Mouse (Mus musculus) Patski (cell line): Measurements from ENCODE around the gene Supt3. TPM values are rescaled to one million over a fixed set of nuclear protein-coding genes. Genes with fewer than 3 reads are reported as not detected.

Experiments used
- ATAC-seq: fragments of 100-300 bp; one replicate; pipeline ENCODE4 v1.8.0; 2021
- CTCF ChIA-PET: fragments of 350-600 bp; sonication (Branson Sonifier 250); formaldehyde crosslinking; loops from one replicate; lab custom pipeline; 2022; ENCODE audit warnings: inconsistent platforms; lab: Charles Lee
- POLR2A ChIA-PET: fragments of 350-600 bp; sonication (Branson Sonifier 250); formaldehyde crosslinking; loops from one replicate; lab custom pipeline; 2022; ENCODE audit warnings: antibody characterized with exemption, inconsistent platforms; lab: Charles Lee
- DNase-seq: peaks from one replicate; pipeline ENCODE4 v3.0.0-alpha.2; 2011; ENCODE audit warnings: low read depth, low spot score
- H3K27me3 ChIP-seq: fragments of 371-371 bp; one replicate; pipeline ENCODE4 v1.5.1; 2021
- CTCF ChIP-seq: fragments of 100-300 bp; IDR thresholded peaks from one replicate; pipeline ENCODE4 v1.5.1; 2021
- in situ Hi-C: fragments of 300-500 bp; cut with MboI; formaldehyde crosslinking; loops from 3 replicates; pipeline ENCODE4 v1.11.1; 2018; ENCODE audit warnings: low pct_unique_long_range_greater_than_20kb, mixed read lengths
- polyA plus RNA-seq: library from polyadenylated mRNA; unstranded; gene quantifications from one replicate; pipeline ENCODE4 v1.2.3, GENCODE M21; 2021

Gene Supt3
- polyA plus RNA-seq, 1 experiment from 2014 or later = 28.5 TPM

DNA sequence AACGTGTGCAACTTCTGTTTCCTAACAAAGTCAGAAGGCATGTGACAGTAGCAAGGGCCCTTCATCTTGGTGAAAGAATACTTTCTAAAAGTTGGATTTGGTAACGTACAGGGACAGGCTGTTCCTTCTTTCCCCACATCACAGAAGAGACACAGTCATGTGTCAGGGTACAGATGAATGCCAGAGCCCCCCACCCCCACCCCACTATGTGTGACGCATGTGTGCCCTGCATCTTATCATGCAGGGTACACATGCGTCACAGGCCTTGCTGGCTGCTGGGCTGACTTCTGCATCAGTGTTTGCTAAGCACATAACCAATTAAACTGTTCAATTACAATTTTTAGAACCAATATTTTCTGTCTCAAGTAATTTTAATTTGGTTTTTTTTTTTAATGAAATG is 231.7 kb downstream of the Supt3 start:
- no peaks in the 10 kb centered on the region for H3K27me3 ChIP-seq
- CTCF ChIA-PET = no interaction called here
- POLR2A ChIA-PET = no interaction called here
- in situ Hi-C loops = no loop called here
- DNase-seq (no peak), ATAC-seq (no peak)
- no peak for TF ChIP-seq CTCF

DNA sequence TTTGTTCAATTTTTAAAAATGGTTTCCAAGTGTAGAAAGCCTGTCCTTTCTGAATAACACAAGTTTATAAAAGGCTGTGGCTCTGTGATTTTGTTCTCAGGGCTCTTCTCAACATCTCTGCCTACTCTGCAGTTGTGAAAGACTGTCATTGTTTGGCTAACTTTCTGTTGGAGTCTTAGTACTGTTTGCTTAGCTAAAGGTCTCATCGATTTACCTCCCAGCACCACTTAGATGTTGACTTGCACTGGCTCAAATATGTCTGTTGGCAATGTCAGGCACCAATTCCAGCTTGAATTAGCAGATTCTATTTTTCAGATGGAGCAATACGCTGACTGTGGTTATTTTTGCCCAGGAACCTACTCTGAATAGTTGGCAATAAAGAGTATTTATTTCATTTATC is 233.5 kb downstream of the Supt3 start:
- CTCF ChIA-PET = no interaction called here
- in situ Hi-C loops = no loop called here

DNA sequence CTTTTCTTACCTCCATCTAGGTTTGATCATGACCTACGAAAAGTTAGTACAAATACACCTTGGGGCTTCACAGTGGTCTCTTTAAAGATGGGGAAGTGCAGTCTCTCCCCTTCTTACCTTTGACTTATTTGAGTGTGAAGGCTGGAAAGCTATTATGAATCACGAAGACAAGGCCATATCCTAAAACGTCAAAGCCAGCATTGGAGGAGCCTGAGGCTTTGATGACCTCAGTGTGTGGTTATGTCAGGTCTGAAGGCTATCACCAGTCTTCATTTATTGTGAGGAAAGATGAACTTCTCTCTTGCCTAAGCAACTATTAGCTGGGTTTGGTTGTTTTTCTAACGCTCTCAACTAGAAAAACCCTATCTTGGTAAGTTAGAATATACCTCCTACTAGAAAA is 239.8 kb downstream of the Supt3 start:
- in situ Hi-C loops = no loop called here

More for the DNA sequence above, 233.5 kb downstream of the Supt3 start:
- DNase-seq (no peak), ATAC-seq (no peak)
- no peaks in the 10 kb centered on the region for H3K27me3 ChIP-seq
- no peak for TF ChIP-seq CTCF
- POLR2A ChIA-PET = no interaction called here

DNA sequence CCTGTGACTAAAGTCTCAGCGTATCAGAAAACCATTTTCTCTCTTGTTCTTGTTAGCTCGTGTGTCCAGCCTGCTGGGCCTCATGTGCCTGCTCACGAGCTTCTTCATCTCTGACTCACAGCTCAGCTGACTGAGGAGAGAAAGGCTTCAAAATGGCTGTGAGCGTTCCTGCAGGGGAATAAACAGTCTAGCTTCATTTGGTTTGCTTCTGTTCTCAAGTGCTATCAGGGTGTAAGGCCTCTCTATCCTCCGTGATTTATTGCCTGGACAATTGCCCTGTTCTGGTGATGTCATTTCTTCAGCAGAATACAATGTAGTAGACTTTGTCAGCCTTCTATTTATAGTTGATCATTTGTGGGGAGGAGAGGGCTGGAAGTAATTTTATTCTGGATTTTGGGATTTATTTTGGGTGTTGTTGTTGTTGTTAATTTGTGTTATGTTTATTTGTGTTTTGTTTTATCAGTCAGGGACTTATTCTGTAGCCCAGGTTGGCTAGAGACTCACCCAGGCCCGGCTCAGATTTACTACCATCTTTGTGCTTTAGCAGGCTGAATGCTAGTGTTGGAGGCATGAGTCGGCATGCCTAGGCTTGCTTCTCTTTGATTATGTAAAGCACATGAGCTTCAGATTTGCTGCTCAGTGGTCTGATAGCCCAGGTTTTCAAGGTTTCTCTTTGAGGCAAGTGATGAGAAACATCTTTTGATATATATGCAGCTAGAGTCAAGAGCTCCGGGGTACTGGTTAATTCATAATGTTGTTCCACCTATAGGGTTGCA is 243.4 kb downstream of the Supt3 start:
- DNase-seq (peak; percentile 80), ATAC-seq (peak; percentile 60)
- H3K27me3 ChIP-seq = no peaks in the 10 kb centered on the region
- CTCF ChIA-PET = interaction anchor here (0.7 to 1.3 kb wide), 3 partner anchors 10 to 417 kb away, joined by 3 read pairs; no protein-coding TSS in a partner anchor
- in situ Hi-C loops = no loop called here
- no peak for TF ChIP-seq CTCF
- POLR2A ChIA-PET = interaction anchor here (0.7 to 0.8 kb wide), 2 partner anchors 11 to 100 kb away, joined by 3 to 5 read pairs; no protein-coding TSS in a partner anchor

More for the DNA sequence above, 239.8 kb downstream of the Supt3 start:
- no peaks in the 10 kb centered on the region for H3K27me3 ChIP-seq
- no peak for ATAC-seq
- ChIA-PET POLR2A (no interaction called here), CTCF (no interaction called here)
- DNase-seq = no peak
- TF ChIP-seq CTCF = no peak

DNA sequence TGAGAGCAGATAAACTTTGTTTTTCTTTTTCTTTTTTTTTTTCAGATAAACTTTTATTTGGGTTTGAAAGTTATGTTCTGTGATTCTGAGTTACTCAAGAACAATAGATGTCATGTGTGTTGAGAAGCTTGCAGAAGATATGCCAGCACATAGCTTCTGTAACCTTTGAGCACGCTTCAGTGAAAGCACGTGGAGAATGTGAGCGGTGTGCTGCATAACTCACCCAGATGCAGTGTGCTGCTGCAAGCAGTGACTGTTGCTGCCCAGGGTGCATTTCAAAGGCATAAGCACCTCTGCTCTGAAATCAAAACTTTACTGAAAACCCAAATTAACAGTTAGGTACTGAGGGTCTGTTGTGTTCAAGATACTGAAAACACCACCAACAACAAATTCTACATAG is 251.5 kb downstream of the Supt3 start:
- CTCF ChIA-PET = interaction anchor here (0.8 to 1.0 kb wide), 2 partner anchors 9 to 10 kb away, joined by 3 read pairs; no protein-coding TSS in a partner anchor

DNA sequence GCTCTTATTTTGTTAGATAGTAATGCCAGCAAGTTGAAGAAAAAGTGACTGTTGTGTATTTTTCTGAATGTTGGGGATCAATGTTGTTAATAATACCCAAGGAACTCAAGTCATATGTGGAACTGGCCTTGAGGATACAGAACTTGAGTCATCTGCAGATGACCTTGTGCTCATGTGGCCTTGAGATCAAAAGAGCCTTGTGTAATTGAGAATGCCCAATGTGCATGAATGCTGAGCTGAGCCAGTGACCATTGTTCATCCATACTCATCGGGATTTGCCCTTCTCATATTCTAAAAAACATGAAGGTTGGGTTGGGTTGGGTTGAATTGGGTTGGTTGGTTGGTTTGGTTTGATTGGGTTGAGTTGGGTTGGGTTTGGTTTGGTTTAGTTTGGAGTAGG is 252.2 kb downstream of the Supt3 start:
- no peak for TF ChIP-seq CTCF
- in situ Hi-C loops = no loop called here
- ATAC-seq (no peak), DNase-seq (no peak)
- no peaks in the 10 kb centered on the region for H3K27me3 ChIP-seq
- CTCF ChIA-PET = interaction anchor here (1.3 kb wide), 1 partner anchor 18 kb away, joined by 5 read pairs; no protein-coding TSS in a partner anchor
- POLR2A ChIA-PET = no interaction called here

More for the DNA sequence above, 251.5 kb downstream of the Supt3 start:
- in situ Hi-C loops = no loop called here
- POLR2A ChIA-PET = no interaction called here
- TF ChIP-seq CTCF = no peak
- DNase-seq (no peak), ATAC-seq (no peak)
- no peaks in the 10 kb centered on the region for H3K27me3 ChIP-seq

DNA sequence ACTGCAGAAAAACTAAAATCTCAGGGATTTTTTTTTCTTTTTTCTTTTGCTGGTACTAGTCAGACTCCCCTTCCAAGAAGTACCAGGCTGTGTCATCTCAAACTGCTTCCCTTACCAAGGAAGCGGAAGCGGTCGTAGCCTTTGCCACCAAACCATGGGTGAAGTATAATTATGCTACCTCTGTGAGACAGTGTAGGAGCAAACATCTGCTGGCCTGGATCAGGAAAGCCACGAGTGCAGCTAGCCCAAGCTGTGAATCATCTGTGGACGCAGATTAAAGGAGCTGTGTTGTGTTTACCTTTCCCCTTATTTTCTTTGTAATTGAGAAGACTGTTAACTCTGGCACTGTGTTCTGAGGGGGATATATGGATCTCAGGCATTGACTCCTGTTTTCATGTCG is 255.3 kb downstream of the Supt3 start:
- DNase-seq = no peak
- TF ChIP-seq CTCF = no peak
- ChIA-PET CTCF (no interaction called here), POLR2A (interaction anchor here (0.5 to 0.6 kb wide), 3 partner anchors 12 to 297 kb away, joined by 3 read pairs; no protein-coding TSS in a partner anchor)
- in situ Hi-C loops = no loop called here
- H3K27me3 ChIP-seq = no peaks in the 10 kb centered on the region
- ATAC-seq = no peak

DNA sequence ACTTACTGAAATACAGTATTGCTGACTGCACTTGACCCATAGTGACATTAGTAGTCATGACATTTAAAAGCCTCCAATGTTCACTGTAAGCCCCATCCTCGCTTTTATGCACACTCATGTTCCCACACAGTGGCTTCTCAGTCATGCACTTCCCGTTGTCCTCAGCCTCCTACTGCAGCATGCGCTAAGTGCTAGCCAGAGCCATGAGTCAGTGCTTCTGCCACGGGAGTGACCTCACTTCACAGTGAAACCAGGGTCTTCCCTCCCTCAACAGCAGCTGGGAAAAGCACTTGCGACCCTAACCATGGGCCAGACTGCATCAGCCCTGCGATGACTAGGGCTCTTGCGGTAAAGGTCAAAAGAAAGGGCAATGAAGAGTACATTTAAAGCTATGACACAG is 256.7 kb downstream of the Supt3 start:
- ATAC-seq (no peak), DNase-seq (no peak)
- in situ Hi-C loops = no loop called here
- ChIA-PET CTCF (no interaction called here), POLR2A (no interaction called here)
- no peak for TF ChIP-seq CTCF
- no peaks in the 10 kb centered on the region for H3K27me3 ChIP-seq

DNA sequence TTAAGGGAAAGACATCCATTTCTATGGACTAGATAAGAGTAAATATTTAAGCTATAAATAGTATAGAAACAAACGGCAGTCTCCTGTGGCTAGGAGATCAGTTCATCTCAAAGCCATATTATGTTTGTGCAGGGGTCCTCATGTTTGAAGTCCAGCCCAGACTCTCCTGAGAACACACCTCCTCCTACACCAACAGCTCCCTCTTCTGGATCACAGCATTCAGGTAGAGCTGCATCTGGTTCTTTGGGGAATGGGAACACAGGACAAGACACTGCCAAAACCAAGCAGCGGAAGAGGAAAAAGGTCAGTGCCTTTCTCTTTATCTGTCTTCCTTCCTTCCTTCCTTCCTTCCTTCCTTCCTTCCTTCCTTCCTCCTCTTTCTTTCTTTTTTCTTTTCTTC is 264.1 kb downstream of the Supt3 start:
- no peaks in the 10 kb centered on the region for H3K27me3 ChIP-seq
- DNase-seq (no peak), ATAC-seq (no peak)
- TF ChIP-seq CTCF = peak; percentile 50
- POLR2A ChIA-PET = no interaction called here
- in situ Hi-C loops = loop anchor here (5.0 to 10.0 kb wide), 2 partner anchors 304 to 776 kb away; no protein-coding TSS in a partner anchor
- CTCF ChIA-PET = interaction anchor here (1.1 kb wide), 1 partner anchor 8 kb away, joined by 5 read pairs; no protein-coding TSS in a partner anchor

DNA sequence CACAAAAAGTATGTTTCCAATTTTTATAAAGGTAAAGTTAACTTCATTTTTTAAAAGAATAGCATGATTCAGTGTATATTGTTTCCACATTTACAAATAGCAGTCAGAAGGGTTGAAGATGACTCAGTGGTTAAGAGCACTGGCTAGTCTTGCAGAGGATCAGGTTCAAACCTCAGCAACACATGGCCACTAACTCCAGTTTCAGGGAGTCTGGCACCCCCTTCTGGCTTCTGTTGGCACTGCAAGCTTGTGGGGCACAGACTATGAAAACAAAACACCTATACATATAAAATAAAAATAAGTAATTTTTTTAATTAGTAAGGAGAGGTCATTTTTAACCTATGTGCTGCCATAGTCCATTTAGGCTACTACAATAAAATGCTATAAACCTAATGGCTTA is 268.9 kb downstream of the Supt3 start:
- ATAC-seq (no peak), DNase-seq (no peak)
- ChIA-PET POLR2A (no interaction called here), CTCF (no interaction called here)
- H3K27me3 ChIP-seq = no peaks in the 10 kb centered on the region
- in situ Hi-C loops = loop anchor here (5.0 to 10.0 kb wide), 2 partner anchors 589 to 781 kb away; no protein-coding TSS in a partner anchor
- peak; percentile 78 for TF ChIP-seq CTCF

DNA sequence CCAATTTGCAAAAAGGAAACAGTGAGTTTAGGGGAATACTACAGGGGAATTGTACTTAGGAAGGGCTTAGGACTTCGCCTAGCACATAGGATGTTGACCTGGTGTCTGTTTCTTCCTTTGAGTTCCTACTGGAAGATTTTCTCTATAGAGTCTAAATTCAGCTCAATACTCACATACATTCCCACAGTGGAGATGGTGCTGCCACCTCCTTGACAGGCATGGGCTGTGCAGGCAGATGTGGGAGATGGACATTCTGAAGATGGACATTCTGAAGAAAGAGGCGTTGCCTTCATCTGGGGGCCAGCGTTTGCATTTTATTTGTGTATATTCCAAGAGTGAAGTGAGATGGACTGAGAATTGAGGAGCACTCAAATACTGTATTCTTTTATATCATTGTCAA is 269.6 kb downstream of the Supt3 start:
- DNase-seq (no peak), ATAC-seq (no peak)
- no peaks in the 10 kb centered on the region for H3K27me3 ChIP-seq
- in situ Hi-C loops = loop anchor here (5.0 to 10.0 kb wide), 2 partner anchors 589 to 782 kb away; no protein-coding TSS in a partner anchor
- ChIA-PET CTCF (no interaction called here), POLR2A (no interaction called here)
- TF ChIP-seq CTCF = peak; percentile 33
